Mouse (Mus musculus): ENCODE data around the gene Epb41l4b.
A peak's percentile ranks its signal among the peaks of the same experiment; 100 is the strongest.

GRCm38 (mm10) chr4:57034169-57034568 lies 109.1 kb downstream of the Epb41l4b start:
- TF ChIP-seq CTCF (IDR thresholded peaks at IDR 0.05; ENCODE audit: borderline replicate concordance, insufficient read depth, low read depth, low read length) (peak; percentile 18; the same call in 1 of the 2 replicates), POLR2A (IDR thresholded peaks at IDR 0.05; ENCODE audit: borderline replicate concordance, insufficient read depth, low read length) (no peak)

Data from cerebellum, adult 2 months (tissue).